Mouse (Mus musculus) C2C12 (cell line): ENCODE measurements around the gene Gp9.

Experiments used
- CTCF ChIP-seq: IDR thresholded peaks from one replicate; pipeline ENCODE4 v1.5.1; 2011; ENCODE audit not compliant: control insufficient read depth, insufficient read depth, insufficient read length
- MYOD1 ChIP-seq: IDR thresholded peaks from one replicate; pipeline ENCODE4 v1.6.1; 2011; ENCODE audit warnings: low read depth; ENCODE audit not compliant: control insufficient read depth, insufficient read length
- MYOG ChIP-seq: IDR thresholded peaks from one replicate; pipeline ENCODE4 v1.6.1; 2011; ENCODE audit not compliant: control insufficient read depth, insufficient read length; ENCODE audit errors: extremely low read depth
- USF1 ChIP-seq: IDR thresholded peaks from one replicate; pipeline ENCODE4 v1.6.1; 2011; ENCODE audit warnings: low read depth, mild to moderate bottlenecking, control low read depth, moderate library complexity

GRCm38 (mm10) chr6:87733131-87733930 lies 44.5 kb upstream of the Gp9 start:
- TF ChIP-seq CTCF (no peak), USF1 (no peak), MYOG (no peak), MYOD1 (no peak)
